Mouse (Mus musculus) liver, adult 2 months (tissue): Measurements from ENCODE around the gene Hspa1l.

Experiments
- CTCF ChIP-seq: fragments of 200-500 bp; IDR thresholded peaks from 2 replicates; pipeline ENCODE4 v1.5.1; 2011; ENCODE audit warnings: low read depth, low read length, control low read depth
- POLR2A ChIP-seq: fragments of 200-500 bp; IDR thresholded peaks from 2 replicates; pipeline ENCODE4 v1.6.1; 2011; ENCODE audit warnings: low read length, control low read depth; ENCODE audit not compliant: insufficient read depth; ENCODE audit errors: extremely low read depth

DNA sequence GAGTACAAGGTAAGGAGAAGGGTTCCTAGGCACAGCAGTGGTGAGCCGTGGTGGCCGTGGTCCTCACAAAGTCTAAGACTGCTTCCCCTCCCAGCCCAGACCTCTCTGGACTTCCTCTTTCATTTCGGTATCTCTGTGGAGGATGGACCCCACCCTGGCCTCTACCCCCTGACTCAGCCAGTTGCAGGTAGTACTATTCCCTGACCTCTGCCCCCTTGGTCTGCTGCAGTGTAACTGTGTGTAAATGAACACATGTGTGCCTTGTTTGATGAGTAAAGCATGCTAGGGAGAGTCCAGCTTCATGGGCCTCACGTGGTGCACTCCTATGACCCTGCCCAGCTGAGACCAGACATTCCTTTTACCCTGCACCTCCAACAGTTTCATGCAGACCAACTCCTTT is 51.3 kb downstream of the Hspa1l start:
- TF ChIP-seq POLR2A = no peak
- no peak for TF ChIP-seq CTCF
